Mouse (Mus musculus): ENCODE results near the gene Pilrb1. TPM values are rescaled to one million over a fixed set of nuclear protein-coding genes. Genes with fewer than 3 reads are reported as not detected.
A peak's percentile ranks its signal among the peaks of the same experiment; 100 is the strongest.
"Not testable (repeated sequence)": the region's sequence is repeated elsewhere in the genome, so short reads cannot be mapped to it uniquely, and the experiment has no call there.

The Pilrb1 gene
- total RNA-seq (2014; rRNA removed) (3.2 and 6.1 TPM in 2 replicates), polyA plus RNA-seq (2012; rRNA removed) (2.7 and 5.1 TPM in 2 replicates)

DNA sequence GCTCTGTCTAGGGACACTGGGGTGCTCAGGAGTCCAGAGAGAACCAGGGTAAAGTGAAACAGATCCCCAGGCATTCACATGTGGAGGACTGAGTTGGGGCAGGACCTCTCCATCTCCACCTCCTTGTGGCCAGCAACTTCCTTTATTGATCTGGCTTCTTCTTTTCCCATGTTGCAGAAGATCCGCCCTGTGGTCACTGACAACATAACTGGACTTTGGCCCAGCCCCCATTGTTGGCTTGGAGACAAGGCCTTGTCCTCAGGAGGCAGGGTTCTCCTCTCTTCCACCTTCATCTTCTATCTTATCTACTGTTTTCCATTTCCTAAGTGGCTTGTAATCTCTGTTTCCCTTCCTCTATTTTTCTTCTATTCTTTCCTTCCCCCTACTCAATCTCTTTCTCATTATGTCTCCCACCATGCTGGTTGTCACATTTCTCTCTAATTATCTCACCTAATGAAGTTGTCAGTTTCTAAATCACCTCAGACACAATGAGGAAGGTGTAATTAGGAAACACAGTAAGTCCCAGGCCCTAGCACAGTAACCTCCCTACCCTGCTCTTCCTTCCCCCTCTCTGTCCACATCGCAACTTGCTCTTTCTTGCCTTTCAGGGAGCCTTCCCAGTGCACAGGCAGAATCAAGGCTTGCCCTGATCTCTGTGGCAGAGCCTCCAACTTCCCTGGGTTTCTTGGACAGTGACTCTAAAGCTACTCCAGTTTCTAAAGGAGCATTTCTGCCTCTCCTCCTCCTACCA lies at the start of gene Pilrb1:
TSS of gene Pilrb1 (minus strand) at position 147 of the 751 bp plus-strand sequence.
- H3K27me3 ChIP-seq (ENCODE audit: control insufficient read depth, insufficient read depth, low read length); DNase-seq (ENCODE audit: extremely low read depth, low read depth, low spot score); H3K36me3 ChIP-seq (ENCODE audit: control insufficient read depth, insufficient read depth, low read length); H3K79me2 ChIP-seq (ENCODE audit: control insufficient read depth, insufficient read depth, low read length); H3K9ac ChIP-seq (ENCODE audit: low read depth, low read length); H3K4me1 ChIP-seq (ENCODE audit: control insufficient read depth, insufficient read depth, low read length): not testable (repeated sequence)
- H3K4me3 ChIP-seq (ENCODE audit: insufficient read depth, low read depth, low read length): peak within 1 kb of the TSS; percentile 41
- WGBS: 70% methylated on average over 2 of the region's 2 CpGs
- H3K27ac ChIP-seq (replicated peaks; ENCODE audit: insufficient read depth, low read depth, low read length): peak within 1 kb of the TSS; percentile 43; the same call in 1 of the 2 replicates

DNA sequence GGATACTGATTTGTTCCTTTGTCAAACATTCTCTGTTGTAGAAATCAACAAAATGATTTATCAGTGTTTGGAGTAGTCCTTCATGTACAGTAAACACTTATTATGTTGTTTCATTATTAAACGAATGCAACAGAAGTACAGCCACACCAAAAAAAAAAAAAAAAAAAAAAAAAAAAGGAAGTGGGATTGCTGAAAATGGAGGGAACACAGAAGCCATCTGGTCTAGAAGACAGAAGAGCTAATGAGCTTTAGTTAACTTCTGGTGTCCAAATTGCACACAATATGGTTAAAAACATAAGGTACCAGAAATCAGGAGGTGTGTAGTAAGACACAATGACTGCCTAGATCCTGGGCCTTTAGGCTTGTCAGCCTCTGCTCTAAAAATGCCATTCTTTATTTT lies 39.9 kb upstream of the Pilrb1 start:
- DNase-seq (ENCODE audit: extremely low read depth, low read depth, low spot score): no peak
- WGBS: 69% methylated on average over 1 of the region's 1 CpGs
- Histone ChIP-seq H3K27me3 (ENCODE audit: control insufficient read depth, insufficient read depth, low read length) (no peaks in the 10 kb centered on the region), H3K27ac (replicated peaks; ENCODE audit: insufficient read depth, low read depth, low read length) (no peak overlapping the region), H3K4me1 (ENCODE audit: control insufficient read depth, insufficient read depth, low read length) (no peaks in the 10 kb centered on the region), H3K36me3 (ENCODE audit: control insufficient read depth, insufficient read depth, low read length) (peaks cover 73% of the 10 kb centered on the region), H3K9ac (ENCODE audit: low read depth, low read length) (no peak overlapping the region), H3K4me3 (ENCODE audit: insufficient read depth, low read depth, low read length) (no peak overlapping the region), H3K79me2 (ENCODE audit: control insufficient read depth, insufficient read depth, low read length) (no peaks in the 10 kb centered on the region)
- TF ChIP-seq CTCF (IDR thresholded peaks at IDR 0.05; ENCODE audit: low read depth, low read length) (no peak), POLR2A (IDR thresholded peaks at IDR 0.05; ENCODE audit: extremely low read depth, insufficient read depth, low read length) (no peak)

DNA sequence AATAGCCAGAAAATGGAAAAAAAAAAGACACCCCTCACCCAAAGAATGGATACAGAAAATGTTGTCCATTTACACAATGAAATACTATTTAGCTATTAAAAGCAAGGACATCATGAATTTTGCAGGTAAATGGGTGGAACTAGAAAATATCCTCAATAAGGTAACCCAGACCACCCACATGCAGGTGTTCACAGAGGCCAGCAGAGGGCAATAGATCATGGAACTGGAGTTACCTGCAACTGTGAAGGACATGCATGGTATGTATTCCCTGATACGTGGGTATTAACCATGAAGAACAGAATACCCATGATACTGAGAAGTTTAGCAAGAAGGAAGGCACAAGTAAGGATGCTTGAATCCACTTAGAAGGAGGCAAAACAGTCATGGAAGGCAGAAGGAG lies 35.0 kb upstream of the Pilrb1 start:
- Histone ChIP-seq H3K36me3 (ENCODE audit: control insufficient read depth, insufficient read depth, low read length) (peaks cover 49% of the 10 kb centered on the region), H3K4me1 (ENCODE audit: control insufficient read depth, insufficient read depth, low read length) (no peaks in the 10 kb centered on the region), H3K4me3 (ENCODE audit: insufficient read depth, low read depth, low read length) (no peak overlapping the region), H3K27ac (replicated peaks; ENCODE audit: insufficient read depth, low read depth, low read length) (no peak overlapping the region), H3K27me3 (ENCODE audit: control insufficient read depth, insufficient read depth, low read length) (no peaks in the 10 kb centered on the region), H3K79me2 (ENCODE audit: control insufficient read depth, insufficient read depth, low read length) (no peaks in the 10 kb centered on the region), H3K9ac (ENCODE audit: low read depth, low read length) (no peak overlapping the region)
- TF ChIP-seq POLR2A (IDR thresholded peaks at IDR 0.05; ENCODE audit: extremely low read depth, insufficient read depth, low read length) (no peak), CTCF (IDR thresholded peaks at IDR 0.05; ENCODE audit: low read depth, low read length) (peak; percentile 38; the same call in 1 of the 2 replicates)
- DNase-seq (ENCODE audit: extremely low read depth, low read depth, low spot score): no peak
- 63% methylated on average over 1 of the region's 1 CpGs for WGBS

DNA sequence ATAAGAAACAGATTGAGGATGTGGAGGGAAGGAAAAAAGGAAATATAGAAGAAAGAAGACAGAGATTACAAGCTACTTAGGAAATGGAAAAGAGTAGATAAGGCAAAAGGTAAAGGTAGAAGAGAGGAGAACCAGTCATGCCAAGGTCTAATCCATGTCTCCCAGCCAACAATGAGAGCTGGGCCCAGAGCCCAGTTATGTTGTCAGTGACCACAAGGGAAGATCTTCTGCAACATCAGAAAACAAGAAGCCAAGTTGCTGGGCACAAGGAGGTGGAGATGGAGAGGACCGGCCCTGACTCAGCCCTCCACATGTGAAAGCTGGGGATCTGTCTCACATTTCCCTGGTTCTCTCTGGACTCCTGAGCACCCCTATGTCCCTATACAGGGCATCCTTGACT lies 29.8 kb upstream of the Pilrb1 start:
- Histone ChIP-seq H3K27me3 (ENCODE audit: control insufficient read depth, insufficient read depth, low read length) (no peaks in the 10 kb centered on the region), H3K9ac (ENCODE audit: low read depth, low read length) (no peak overlapping the region), H3K36me3 (ENCODE audit: control insufficient read depth, insufficient read depth, low read length) (peaks cover 8% of the 10 kb centered on the region), H3K4me3 (ENCODE audit: insufficient read depth, low read depth, low read length) (no peak overlapping the region), H3K4me1 (ENCODE audit: control insufficient read depth, insufficient read depth, low read length) (no peaks in the 10 kb centered on the region), H3K79me2 (ENCODE audit: control insufficient read depth, insufficient read depth, low read length) (no peaks in the 10 kb centered on the region), H3K27ac (replicated peaks; ENCODE audit: insufficient read depth, low read depth, low read length) (no peak overlapping the region)
- peak; percentile 52 for DNase-seq (ENCODE audit: extremely low read depth, low read depth, low spot score)
- no peak for TF ChIP-seq POLR2A (IDR thresholded peaks at IDR 0.05; ENCODE audit: extremely low read depth, insufficient read depth, low read length)
- TF ChIP-seq CTCF (IDR thresholded peaks at IDR 0.05; ENCODE audit: low read depth, low read length): no peak
- 47% methylated on average over 1 of the region's 1 CpGs for WGBS

DNA sequence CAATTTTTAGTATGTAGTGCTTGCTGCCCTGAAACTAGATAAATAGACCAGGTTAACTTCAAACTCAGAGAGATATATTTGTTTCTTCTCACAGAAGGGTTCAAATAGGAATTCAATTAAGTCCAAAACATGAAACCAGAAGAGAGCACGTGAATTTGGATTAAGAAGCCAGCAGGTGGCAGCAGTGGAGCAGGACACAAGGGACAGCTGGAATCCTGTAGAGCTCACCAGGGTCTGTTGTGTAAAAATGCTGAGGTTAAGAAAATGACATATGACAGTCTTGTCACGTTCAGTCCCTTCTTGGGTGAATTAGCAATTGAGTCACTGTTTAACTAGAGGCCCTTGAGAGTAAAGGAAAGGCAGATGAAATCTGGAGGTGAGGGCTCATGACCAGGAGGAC lies 28.0 kb upstream of the Pilrb1 start:
- TF ChIP-seq CTCF (IDR thresholded peaks at IDR 0.05; ENCODE audit: low read depth, low read length): peak; percentile 63
- no peak for TF ChIP-seq POLR2A (IDR thresholded peaks at IDR 0.05; ENCODE audit: extremely low read depth, insufficient read depth, low read length)
- peak; percentile 53 for DNase-seq (ENCODE audit: extremely low read depth, low read depth, low spot score)
- H3K27ac ChIP-seq (replicated peaks; ENCODE audit: insufficient read depth, low read depth, low read length): no peak overlapping the region
- no peaks in the 10 kb centered on the region for H3K36me3 ChIP-seq (ENCODE audit: control insufficient read depth, insufficient read depth, low read length)
- H3K9ac ChIP-seq (ENCODE audit: low read depth, low read length): no peak overlapping the region
- H3K4me3 ChIP-seq (ENCODE audit: insufficient read depth, low read depth, low read length): no peak overlapping the region
- no peaks in the 10 kb centered on the region for H3K4me1 ChIP-seq (ENCODE audit: control insufficient read depth, insufficient read depth, low read length)
- WGBS: 5% methylated on average over 2 of the region's 2 CpGs
- H3K27me3 ChIP-seq (ENCODE audit: control insufficient read depth, insufficient read depth, low read length): no peaks in the 10 kb centered on the region
- H3K79me2 ChIP-seq (ENCODE audit: control insufficient read depth, insufficient read depth, low read length): no peaks in the 10 kb centered on the region

DNA sequence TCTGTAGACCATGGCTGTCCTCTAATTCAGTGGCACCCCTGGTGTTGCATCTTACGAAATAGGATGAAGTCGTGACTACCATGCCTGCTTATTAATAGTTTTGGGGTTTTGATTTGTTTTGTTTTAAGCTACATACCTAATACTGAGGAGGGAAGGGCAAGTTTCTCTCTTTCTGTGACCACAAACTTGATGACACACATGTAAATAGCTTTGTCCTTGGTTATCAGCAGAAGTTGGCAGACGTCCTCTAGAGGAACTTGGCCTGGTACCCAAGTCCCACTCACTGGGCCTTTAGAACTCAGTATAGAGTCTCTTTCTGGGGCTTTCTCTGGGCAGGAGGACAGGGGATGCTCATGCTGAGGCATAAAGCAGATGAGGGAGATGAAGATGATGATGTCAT lies 25.4 kb upstream of the Pilrb1 start:
- Histone ChIP-seq H3K79me2 (ENCODE audit: control insufficient read depth, insufficient read depth, low read length) (no peaks in the 10 kb centered on the region), H3K27me3 (ENCODE audit: control insufficient read depth, insufficient read depth, low read length) (no peaks in the 10 kb centered on the region), H3K4me1 (ENCODE audit: control insufficient read depth, insufficient read depth, low read length) (no peaks in the 10 kb centered on the region), H3K36me3 (ENCODE audit: control insufficient read depth, insufficient read depth, low read length) (no peaks in the 10 kb centered on the region), H3K9ac (ENCODE audit: low read depth, low read length) (no peak overlapping the region), H3K27ac (replicated peaks; ENCODE audit: insufficient read depth, low read depth, low read length) (no peak overlapping the region), H3K4me3 (ENCODE audit: insufficient read depth, low read depth, low read length) (no peak overlapping the region)
- WGBS: 65% methylated on average over 3 of the region's 3 CpGs
- DNase-seq (ENCODE audit: extremely low read depth, low read depth, low spot score): no peak
- no peak for TF ChIP-seq POLR2A (IDR thresholded peaks at IDR 0.05; ENCODE audit: extremely low read depth, insufficient read depth, low read length)
- no peak for TF ChIP-seq CTCF (IDR thresholded peaks at IDR 0.05; ENCODE audit: low read depth, low read length)

Measured in liver, adult 2 months (tissue).